14 mouse cellular contexts compared by ENCODE assay signal in the genomic region with DNA sequence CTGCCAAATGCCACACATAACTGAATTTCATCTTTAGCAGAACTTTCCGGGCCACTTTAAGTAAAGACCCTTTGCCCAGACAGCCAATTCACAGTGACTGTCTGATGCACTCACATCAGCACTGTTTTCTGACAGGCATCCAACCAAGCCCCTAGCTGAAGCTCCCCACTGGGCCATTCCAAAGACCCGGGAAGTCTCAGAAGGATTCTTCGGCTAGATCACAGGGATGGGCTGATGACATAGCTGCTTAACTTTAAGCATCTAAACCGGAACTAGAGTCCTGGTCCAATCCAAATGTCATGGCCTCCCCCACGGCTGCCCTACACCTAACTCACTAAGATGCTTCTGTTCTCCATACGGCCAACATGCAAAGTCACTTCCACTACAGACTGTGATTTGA. TPM values are rescaled to one million over a fixed set of nuclear protein-coding genes. Genes with fewer than 3 reads are reported as not detected.
DNase-seq lines count a peak whose midpoint lies in the region; ATAC-seq and TF ChIP-seq lines count a peak whose summit lies in the region.
"Had no signal": no experiment of that assay in that cellular context is flagged by ENCODE, and none has a peak within 500 bp of the region (broad histone marks: within the 10 kb centered on the region; RNA-seq: fewer than 3 reads in every experiment).

No protein-coding gene starts in this region.

- H3K4me2 ChIP-seq in embryonic facial prominence, embryonic 12.5 days (replicated peaks), result no peak overlapping the region
- no peak overlapping the region for H3K4me2 ChIP-seq in hindbrain, embryonic 13.5 days
- H3K4me2 ChIP-seq in midbrain, embryonic 11.5 days, result no peak overlapping the region
- H3K4me2 ChIP-seq in midbrain, postnatal 0 days (ENCODE audit: low read depth, low read length, poor library complexity, severe bottlenecking), result no peak overlapping the region
- H3K4me2 ChIP-seq: embryonic facial prominence, embryonic 13.5 days; midbrain, embryonic 13.5 days had no signal

- no peaks in the 10 kb centered on the region for H3K27me3 ChIP-seq in embryonic facial prominence, embryonic 12.5 days
- no peaks in the 10 kb centered on the region for H3K27me3 ChIP-seq in embryonic facial prominence, embryonic 10.5 days (replicated peaks; ENCODE audit: low read depth, poor library complexity, severe bottlenecking)
- H3K27me3 ChIP-seq in hindbrain, embryonic 13.5 days, result no peaks in the 10 kb centered on the region
- no peaks in the 10 kb centered on the region for H3K27me3 ChIP-seq in hindbrain, embryonic 10.5 days (ENCODE audit: insufficient read depth, poor library complexity, severe bottlenecking)
- no peaks in the 10 kb centered on the region for H3K27me3 ChIP-seq in midbrain, embryonic 11.5 days (ENCODE audit: control insufficient read depth, insufficient read depth, low read length)
- H3K27me3 ChIP-seq in midbrain, postnatal 0 days (ENCODE audit: insufficient read depth, low read length), result no peaks in the 10 kb centered on the region
- H3K27me3 ChIP-seq: CH12.LX; embryonic facial prominence, embryonic 13.5 days; midbrain, embryonic 13.5 days had no signal

- no peak for DNase-seq in embryonic facial prominence, embryonic 10.5 days (ENCODE audit: low spot score)
- no peak for DNase-seq in hindbrain, embryonic 10.5 days (ENCODE audit: low spot score)
- peak; percentile 72 for DNase-seq in midbrain, embryonic 11.5 days (ENCODE audit: low spot score, missing footprints)
- no peak for DNase-seq in midbrain, postnatal 0 days (ENCODE audit: low spot score)
- DNase-seq in thymus, postnatal 10 days (ENCODE audit: low spot score in 2 of 2), result no peak
- DNase-seq in spleen, postnatal 14 days (ENCODE audit: low spot score in 2 of 2), result no peak
- DNase-seq: cerebellum, adult 8-10 months; right cerebral cortex, postnatal 14 days had no signal

- H3K9me3 ChIP-seq in embryonic facial prominence, embryonic 12.5 days, result no peaks in the 10 kb centered on the region
- no peaks in the 10 kb centered on the region for H3K9me3 ChIP-seq in embryonic facial prominence, embryonic 10.5 days
- no peaks in the 10 kb centered on the region for H3K9me3 ChIP-seq in hindbrain, embryonic 13.5 days
- no peaks in the 10 kb centered on the region for H3K9me3 ChIP-seq in hindbrain, embryonic 10.5 days
- H3K9me3 ChIP-seq in midbrain, embryonic 11.5 days (ENCODE audit: control insufficient read depth, low read length), result no peaks in the 10 kb centered on the region
- H3K9me3 ChIP-seq in midbrain, postnatal 0 days (ENCODE audit: low read length), result no peaks in the 10 kb centered on the region
- H3K9me3 ChIP-seq: embryonic facial prominence, embryonic 13.5 days; midbrain, embryonic 13.5 days had no signal

- 75% methylated on average over 6 of the region's 6 CpGs for WGBS in embryonic facial prominence, embryonic 12.5 days
- WGBS in embryonic facial prominence, embryonic 10.5 days, result 87% methylated on average over 6 of the region's 6 CpGs
- 62% methylated on average over 6 of the region's 6 CpGs for WGBS in hindbrain, embryonic 13.5 days
- WGBS in hindbrain, embryonic 10.5 days, result 76% methylated on average over 6 of the region's 6 CpGs
- WGBS in midbrain, embryonic 11.5 days, result 74% methylated on average over 6 of the region's 6 CpGs
- whole genome bisulfite sequencing in midbrain, postnatal 0 days, result 50% methylated on average over 6 of the region's 6 CpGs

- H3K27ac ChIP-seq in embryonic facial prominence, embryonic 12.5 days, result peak overlapping the region; percentile 17; the same call in 1 of the 2 replicates
- no peak overlapping the region for H3K27ac ChIP-seq in embryonic facial prominence, embryonic 10.5 days (replicated peaks)
- H3K27ac ChIP-seq in hindbrain, embryonic 13.5 days, result no peak overlapping the region
- no peak overlapping the region for H3K27ac ChIP-seq in hindbrain, embryonic 10.5 days
- no peak overlapping the region for H3K27ac ChIP-seq in midbrain, embryonic 11.5 days (ENCODE audit: low read depth, low read length)
- H3K27ac ChIP-seq in midbrain, postnatal 0 days (ENCODE audit: low read depth, low read length), result no peak overlapping the region
- H3K27ac ChIP-seq: embryonic facial prominence, embryonic 13.5 days; midbrain, embryonic 13.5 days had no signal

- no peak overlapping the region for H3K9ac ChIP-seq in embryonic facial prominence, embryonic 12.5 days
- no peak overlapping the region for H3K9ac ChIP-seq in hindbrain, embryonic 13.5 days
- H3K9ac ChIP-seq in midbrain, embryonic 11.5 days (ENCODE audit: low read length), result no peak overlapping the region
- no peak overlapping the region for H3K9ac ChIP-seq in midbrain, postnatal 0 days (replicated peaks; ENCODE audit: low read length, poor library complexity, severe bottlenecking)
- H3K9ac ChIP-seq: embryonic facial prominence, embryonic 13.5 days; midbrain, embryonic 13.5 days had no signal

- H3K4me1 ChIP-seq in embryonic facial prominence, embryonic 12.5 days, result peaks cover 27% of the 10 kb centered on the region
- peaks cover 33% of the 10 kb centered on the region for H3K4me1 ChIP-seq in embryonic facial prominence, embryonic 10.5 days
- H3K4me1 ChIP-seq in hindbrain, embryonic 13.5 days (replicated peaks), result peaks cover 53% of the 10 kb centered on the region
- peaks cover 15% of the 10 kb centered on the region for H3K4me1 ChIP-seq in hindbrain, embryonic 10.5 days (replicated peaks)
- peaks cover 6% of the 10 kb centered on the region for H3K4me1 ChIP-seq in midbrain, embryonic 11.5 days (ENCODE audit: control insufficient read depth, insufficient read depth, low read length)
- peaks cover 9% of the 10 kb centered on the region; the same call in 1 of the 2 replicates for H3K4me1 ChIP-seq in midbrain, postnatal 0 days (ENCODE audit: insufficient read depth, low read length)

- no peak for ATAC-seq in embryonic facial prominence, embryonic 12.5 days (ENCODE audit: insufficient number of reproducible peaks, insufficient read depth, low FRiP score, low TSS enrichment)
- peak; percentile 19; the same call in 1 of the 2 replicates for ATAC-seq in hindbrain, embryonic 13.5 days (ENCODE audit: low FRiP score)
- ATAC-seq in midbrain, embryonic 11.5 days (ENCODE audit: low FRiP score), result no peak
- no peak for ATAC-seq in midbrain, postnatal 0 days (ENCODE audit: low FRiP score)
- ATAC-seq: hindbrain, embryonic 16.5 days; midbrain, embryonic 13.5 days had no signal

- no peak for TF ChIP-seq CTCF in midbrain, postnatal 0 days (IDR thresholded peaks at IDR 0.05)

- 0 out of 2 replicates have a peak, but pooled peaks cover 2% of the 10 kb centered on the region for H3K36me3 ChIP-seq in embryonic facial prominence, embryonic 12.5 days
- H3K36me3 ChIP-seq in embryonic facial prominence, embryonic 10.5 days (replicated peaks), result no peaks in the 10 kb centered on the region; the same call in none of the 2 replicates
- no peaks in the 10 kb centered on the region for H3K36me3 ChIP-seq in hindbrain, embryonic 13.5 days
- peaks cover 3% of the 10 kb centered on the region for H3K36me3 ChIP-seq in hindbrain, embryonic 10.5 days
- no peaks in the 10 kb centered on the region for H3K36me3 ChIP-seq in midbrain, embryonic 11.5 days (ENCODE audit: control insufficient read depth, insufficient read depth, low read length)
- no peaks in the 10 kb centered on the region for H3K36me3 ChIP-seq in midbrain, postnatal 0 days (ENCODE audit: insufficient read depth, low read length)
- H3K36me3 ChIP-seq: embryonic facial prominence, embryonic 13.5 days; midbrain, embryonic 13.5 days had no signal

- no peak overlapping the region for H3K4me3 ChIP-seq in embryonic facial prominence, embryonic 12.5 days
- no peak overlapping the region for H3K4me3 ChIP-seq in embryonic facial prominence, embryonic 10.5 days
- no peak overlapping the region for H3K4me3 ChIP-seq in hindbrain, embryonic 13.5 days
- no peak overlapping the region for H3K4me3 ChIP-seq in hindbrain, embryonic 10.5 days
- H3K4me3 ChIP-seq in midbrain, embryonic 11.5 days (ENCODE audit: low read depth, low read length), result no peak overlapping the region
- H3K4me3 ChIP-seq in midbrain, postnatal 0 days (ENCODE audit: low read depth, low read length), result no peak overlapping the region
- H3K4me3 ChIP-seq: embryonic facial prominence, embryonic 13.5 days; midbrain, embryonic 13.5 days had no signal

RNA-seq across cellular contexts. Expression of a gene that starts 25.0 kb away (rescaled TPM):
- 58.2 and 60.5 TPM in 2 replicates for polyA plus RNA-seq in embryonic facial prominence, embryonic 12.5 days (2016; fragmentation: Nextera tagmentation; extraction: Ambion mirVana)
- polyA plus RNA-seq in embryonic facial prominence, embryonic 10.5 days (2016; fragmentation: Nextera tagmentation; extraction: Ambion mirVana), result 49.1 and 51.4 TPM in 2 replicates
- 41.1 and 45.8 TPM in 2 replicates for polyA plus RNA-seq in hindbrain, embryonic 13.5 days (2015; fragmentation: Nextera tagmentation; extraction: Ambion mirVana)
- 46.4 and 47.7 TPM in 2 replicates for polyA plus RNA-seq in hindbrain, embryonic 10.5 days (2016; fragmentation: Nextera tagmentation; extraction: Ambion mirVana)
- polyA plus RNA-seq in midbrain, embryonic 11.5 days (2014; fragmentation: Nextera tagmentation; extraction: Ambion mirVana), result 46.3 and 51.3 TPM in 2 replicates
- total RNA-seq in midbrain, postnatal 0 days (2014; rRNA removed), result 36.1 and 37.1 TPM in 2 replicates
- polyA plus RNA-seq in midbrain, postnatal 0 days (2015; fragmentation: Nextera tagmentation; extraction: Ambion mirVana), result 35.1 and 47.9 TPM in 2 replicates
